Mouse (Mus musculus): ENCODE measurements around the gene Olfr1033. TPM values are rescaled to one million over a fixed set of nuclear protein-coding genes. Genes with fewer than 3 reads are reported as not detected.
"Not testable (repeated sequence)": the region's sequence is repeated elsewhere in the genome, so short reads cannot be mapped to it uniquely, and the experiment has no call there.

Gene Olfr1033
- polyA plus RNA-seq (2014; fragmentation: Nextera tagmentation; extraction: Ambion mirVana): not detected in 2 replicates

DNA sequence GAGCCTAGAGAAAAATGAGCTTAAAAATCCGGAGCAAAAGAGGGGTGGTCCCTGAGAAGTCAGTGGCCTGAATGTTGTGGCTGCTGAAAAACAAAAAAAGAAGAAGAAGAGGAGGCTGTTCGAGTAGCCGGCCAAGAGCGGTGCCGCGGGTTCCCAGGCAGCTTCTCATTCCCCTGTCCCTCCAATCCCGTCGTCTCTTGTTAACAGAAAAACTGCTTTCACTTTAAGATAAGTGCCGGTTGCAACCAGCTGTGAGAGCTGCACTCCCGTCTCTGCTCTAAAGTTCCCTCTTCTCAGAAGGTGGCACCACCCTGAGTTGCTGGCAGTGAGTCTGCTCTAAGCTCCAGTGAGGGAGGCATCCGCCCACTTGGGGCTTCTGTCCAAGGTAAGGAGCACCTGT lies at the start of gene Olfr1033:
Gene Olfr1033, plus strand, starts transcription at position 228 of the 400 bp plus-strand sequence.
- not testable (repeated sequence) for H3K9ac ChIP-seq (ENCODE audit: low read length); H3K9me3 ChIP-seq (ENCODE audit: control insufficient read depth, low read length); H3K4me3 ChIP-seq (ENCODE audit: low read depth, low read length); ATAC-seq (ENCODE audit: insufficient read depth, low FRiP score, low TSS enrichment); H3K36me3 ChIP-seq (ENCODE audit: control insufficient read depth, insufficient read depth, low read length); H3K27me3 ChIP-seq (ENCODE audit: control insufficient read depth, insufficient read depth, low read length); H3K27ac ChIP-seq (ENCODE audit: low read depth, low read length); H3K4me1 ChIP-seq (ENCODE audit: control insufficient read depth, insufficient read depth, low read length); DNase-seq (ENCODE audit: low spot score)
- H3K4me2 ChIP-seq (ENCODE audit: low read depth): 0 out of 2 replicates have a peak within 1 kb of the TSS, but pooled peaks have one; percentile 3
- WGBS: 7% methylated on average over 10 of the region's 11 CpGs

DNA sequence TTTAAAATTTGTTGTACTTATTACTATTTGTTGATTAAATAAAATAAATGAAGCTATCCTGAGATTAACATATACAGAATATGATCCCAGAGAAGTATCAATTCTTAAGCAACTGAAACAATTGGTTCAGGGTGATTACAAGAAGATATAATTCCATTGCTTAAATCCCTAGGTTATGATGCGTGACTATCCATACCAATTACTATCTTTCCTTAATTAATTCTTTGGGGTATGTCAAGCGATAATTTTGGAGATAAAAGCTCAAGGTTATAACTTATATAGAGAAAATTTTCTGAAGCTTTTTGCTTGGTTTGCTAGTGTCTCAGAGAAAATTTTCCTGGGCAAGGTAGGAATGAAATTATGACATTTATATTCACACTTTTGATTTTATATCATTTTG lies 46.8 kb upstream of the Olfr1033 start, which contains the start of gene Olfr1029:
Gene Olfr1029, plus strand, starts transcription at position 301 of the 400 bp plus-strand sequence.
- Histone ChIP-seq H3K9ac (ENCODE audit: low read length) (no peak within 1 kb of the TSS), H3K4me1 (ENCODE audit: control insufficient read depth, insufficient read depth, low read length) (no peaks in the 10 kb centered on the region), H3K4me3 (ENCODE audit: low read depth, low read length) (no peak within 1 kb of the TSS), H3K9me3 (ENCODE audit: control insufficient read depth, low read length) (no peaks in the 10 kb centered on the region), H3K27me3 (ENCODE audit: control insufficient read depth, insufficient read depth, low read length) (no peaks in the 10 kb centered on the region), H3K36me3 (ENCODE audit: control insufficient read depth, insufficient read depth, low read length) (no peaks in the 10 kb centered on the region), H3K4me2 (ENCODE audit: low read depth) (no peak within 1 kb of the TSS), H3K27ac (ENCODE audit: low read depth, low read length) (no peak within 1 kb of the TSS)
- DNase-seq (ENCODE audit: low spot score) (no peak), ATAC-seq (ENCODE audit: insufficient read depth, low FRiP score, low TSS enrichment) (no peak)
- 86% methylated on average over 2 of the region's 2 CpGs for WGBS

DNA sequence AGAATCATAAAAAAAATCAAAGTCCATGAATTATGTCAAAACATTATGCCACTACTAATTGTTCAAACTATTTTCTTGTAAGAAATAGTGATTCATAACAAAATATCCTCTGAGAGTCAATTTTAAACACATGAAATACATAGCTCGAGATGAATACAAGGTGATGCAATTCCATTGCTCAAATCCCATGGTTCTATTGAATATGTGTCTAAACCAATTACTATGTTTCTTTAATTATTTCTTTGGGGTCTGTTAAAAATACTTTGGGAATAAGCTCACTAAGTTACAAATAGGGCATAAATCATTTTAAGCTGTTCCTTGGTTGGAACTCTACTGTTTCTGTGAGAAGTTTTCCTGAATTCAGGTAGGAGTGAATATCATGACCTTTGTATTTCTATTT lies 41.5 kb upstream of the Olfr1033 start, which contains the start of gene Olfr1030:
Gene Olfr1030, plus strand, starts transcription at position 301 of the 400 bp plus-strand sequence.
- no peak within 1 kb of the TSS for H3K4me2 ChIP-seq (ENCODE audit: low read depth)
- no peak for DNase-seq (ENCODE audit: low spot score)
- WGBS: 75% methylated on average over 1 of the region's 1 CpGs
- H3K9ac ChIP-seq (ENCODE audit: low read length): no peak within 1 kb of the TSS
- H3K9me3 ChIP-seq (ENCODE audit: control insufficient read depth, low read length): no peaks in the 10 kb centered on the region
- H3K4me1 ChIP-seq (ENCODE audit: control insufficient read depth, insufficient read depth, low read length): no peaks in the 10 kb centered on the region
- no peak within 1 kb of the TSS for H3K27ac ChIP-seq (ENCODE audit: low read depth, low read length)
- ATAC-seq (ENCODE audit: insufficient read depth, low FRiP score, low TSS enrichment): no peak
- H3K4me3 ChIP-seq (ENCODE audit: low read depth, low read length): no peak within 1 kb of the TSS
- no peaks in the 10 kb centered on the region for H3K27me3 ChIP-seq (ENCODE audit: control insufficient read depth, insufficient read depth, low read length)
- no peaks in the 10 kb centered on the region for H3K36me3 ChIP-seq (ENCODE audit: control insufficient read depth, insufficient read depth, low read length)

DNA sequence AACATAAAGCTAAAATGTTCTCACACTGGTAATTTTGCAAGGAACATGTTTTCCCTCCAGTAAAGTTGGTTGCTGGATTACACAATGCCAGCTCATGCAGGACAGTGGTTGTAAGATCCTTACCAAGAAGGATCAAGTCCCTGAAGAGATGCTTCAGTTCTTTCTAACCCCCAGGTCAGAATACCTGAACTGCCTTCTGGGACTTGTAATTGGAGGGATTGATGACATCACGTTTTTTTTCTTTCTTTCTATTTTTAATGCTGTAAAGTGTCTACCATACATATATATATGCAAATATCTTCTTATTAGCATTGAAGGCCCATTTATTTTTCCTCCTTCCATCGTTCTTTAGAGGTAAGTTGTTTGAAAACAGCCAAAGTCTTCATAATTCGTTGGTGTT lies 30.4 kb upstream of the Olfr1033 start, which contains the start of gene Olfr1031:
Gene Olfr1031, plus strand, starts transcription at position 301 of the 400 bp plus-strand sequence.
- Histone ChIP-seq H3K27ac (ENCODE audit: low read depth, low read length) (no peak within 1 kb of the TSS), H3K27me3 (ENCODE audit: control insufficient read depth, insufficient read depth, low read length) (no peaks in the 10 kb centered on the region), H3K4me2 (ENCODE audit: low read depth) (no peak within 1 kb of the TSS), H3K36me3 (ENCODE audit: control insufficient read depth, insufficient read depth, low read length) (no peaks in the 10 kb centered on the region), H3K4me3 (ENCODE audit: low read depth, low read length) (no peak within 1 kb of the TSS), H3K4me1 (ENCODE audit: control insufficient read depth, insufficient read depth, low read length) (no peaks in the 10 kb centered on the region), H3K9ac (ENCODE audit: low read length) (no peak within 1 kb of the TSS), H3K9me3 (ENCODE audit: control insufficient read depth, low read length) (no peaks in the 10 kb centered on the region)
- DNase-seq (ENCODE audit: low spot score) (no peak), ATAC-seq (ENCODE audit: insufficient read depth, low FRiP score, low TSS enrichment) (no peak)
- WGBS: 70% methylated on average over 3 of the region's 3 CpGs

DNA sequence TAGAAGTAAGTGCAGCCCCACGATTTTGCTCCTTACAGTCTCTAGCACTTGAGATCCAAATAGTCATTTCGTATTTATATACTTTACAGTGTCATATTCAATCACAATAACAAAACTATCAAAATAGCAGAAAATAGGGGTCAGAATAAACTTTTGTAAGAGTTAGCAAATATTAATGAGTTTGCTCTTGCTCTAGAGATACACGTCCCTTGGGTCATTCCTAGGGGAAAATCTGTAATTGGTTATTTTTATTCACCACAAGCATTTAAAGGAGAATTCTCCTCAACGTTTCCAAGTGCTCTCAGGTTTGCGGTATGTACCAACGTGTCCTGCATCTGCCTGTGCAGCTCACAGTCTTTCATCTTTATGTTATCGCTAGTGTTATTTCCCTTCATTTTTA lies 15.2 kb upstream of the Olfr1033 start, which contains the start of gene Olfr1032:
Gene Olfr1032, plus strand, starts transcription at position 301 of the 400 bp plus-strand sequence.
- H3K4me2 ChIP-seq (ENCODE audit: low read depth): no peak within 1 kb of the TSS
- DNase-seq (ENCODE audit: low spot score): no peak
- H3K4me3 ChIP-seq (ENCODE audit: low read depth, low read length): no peak within 1 kb of the TSS
- H3K27me3 ChIP-seq (ENCODE audit: control insufficient read depth, insufficient read depth, low read length): no peaks in the 10 kb centered on the region
- no peak within 1 kb of the TSS for H3K9ac ChIP-seq (ENCODE audit: low read length)
- 91% methylated on average over 7 of the region's 7 CpGs for WGBS
- H3K9me3 ChIP-seq (ENCODE audit: control insufficient read depth, low read length): no peaks in the 10 kb centered on the region
- no peak for ATAC-seq (ENCODE audit: insufficient read depth, low FRiP score, low TSS enrichment)
- H3K27ac ChIP-seq (ENCODE audit: low read depth, low read length): no peak within 1 kb of the TSS
- no peaks in the 10 kb centered on the region for H3K36me3 ChIP-seq (ENCODE audit: control insufficient read depth, insufficient read depth, low read length)
- no peaks in the 10 kb centered on the region for H3K4me1 ChIP-seq (ENCODE audit: control insufficient read depth, insufficient read depth, low read length)

DNA sequence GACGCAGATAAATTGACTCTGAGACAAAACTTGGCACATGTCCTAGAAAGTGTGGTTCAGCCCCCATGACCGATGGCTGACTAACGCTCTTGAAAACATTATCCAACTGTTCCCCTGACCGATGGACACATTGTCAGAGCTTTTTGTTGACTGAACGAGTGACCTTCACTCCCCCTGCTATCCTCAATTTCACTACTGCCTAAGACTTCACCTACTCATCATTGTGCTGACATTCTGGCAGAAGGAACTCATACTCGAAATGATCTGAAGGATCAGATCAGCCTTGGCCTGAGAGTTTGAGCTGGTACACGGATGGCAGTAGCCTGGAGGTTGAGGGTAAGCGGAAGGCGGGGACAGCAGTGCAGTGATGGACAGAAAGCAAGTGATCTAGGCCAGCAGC lies 1.1 kb downstream of the Olfr1033 start:
- H3K4me1 ChIP-seq (ENCODE audit: control insufficient read depth, insufficient read depth, low read length); DNase-seq (ENCODE audit: low spot score); H3K36me3 ChIP-seq (ENCODE audit: control insufficient read depth, insufficient read depth, low read length); ATAC-seq (ENCODE audit: insufficient read depth, low FRiP score, low TSS enrichment); H3K27ac ChIP-seq (ENCODE audit: low read depth, low read length); H3K9ac ChIP-seq (ENCODE audit: low read length); H3K4me2 ChIP-seq (ENCODE audit: low read depth); H3K9me3 ChIP-seq (ENCODE audit: control insufficient read depth, low read length); H3K27me3 ChIP-seq (ENCODE audit: control insufficient read depth, insufficient read depth, low read length); H3K4me3 ChIP-seq (ENCODE audit: low read depth, low read length): not testable (repeated sequence)
- WGBS: 92% methylated on average over 2 of the region's 9 CpGs

DNA sequence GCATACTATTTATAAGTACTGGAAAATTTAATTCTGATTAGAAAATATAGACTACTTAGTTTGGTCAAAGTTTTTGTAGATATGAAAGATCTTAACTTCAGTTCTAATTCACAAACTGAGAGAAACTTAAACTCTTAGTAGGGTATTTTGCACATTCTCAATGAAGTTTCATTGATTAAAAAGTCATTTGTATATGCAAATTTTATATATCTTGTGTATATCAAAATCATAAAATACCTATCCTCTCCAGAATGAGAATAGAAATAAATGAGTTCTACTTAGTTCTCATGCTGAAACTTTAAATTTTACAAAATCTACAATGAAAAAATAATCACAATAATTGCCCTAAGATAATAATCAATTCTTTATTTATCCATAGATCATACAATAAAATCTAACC lies 25.1 kb downstream of the Olfr1033 start, which contains the start of gene Olfr1034:
Gene Olfr1034, plus strand, starts transcription at position 301 of the 400 bp plus-strand sequence.
- Histone ChIP-seq H3K4me2 (ENCODE audit: low read depth) (no peak within 1 kb of the TSS), H3K9me3 (ENCODE audit: control insufficient read depth, low read length) (no peaks in the 10 kb centered on the region), H3K27me3 (ENCODE audit: control insufficient read depth, insufficient read depth, low read length) (no peaks in the 10 kb centered on the region), H3K4me1 (ENCODE audit: control insufficient read depth, insufficient read depth, low read length) (no peaks in the 10 kb centered on the region), H3K27ac (ENCODE audit: low read depth, low read length) (no peak within 1 kb of the TSS), H3K4me3 (ENCODE audit: low read depth, low read length) (no peak within 1 kb of the TSS), H3K36me3 (ENCODE audit: control insufficient read depth, insufficient read depth, low read length) (no peaks in the 10 kb centered on the region), H3K9ac (ENCODE audit: low read length) (no peak within 1 kb of the TSS)
- ATAC-seq (ENCODE audit: insufficient read depth, low FRiP score, low TSS enrichment): no peak
- DNase-seq (ENCODE audit: low spot score): no peak

DNA sequence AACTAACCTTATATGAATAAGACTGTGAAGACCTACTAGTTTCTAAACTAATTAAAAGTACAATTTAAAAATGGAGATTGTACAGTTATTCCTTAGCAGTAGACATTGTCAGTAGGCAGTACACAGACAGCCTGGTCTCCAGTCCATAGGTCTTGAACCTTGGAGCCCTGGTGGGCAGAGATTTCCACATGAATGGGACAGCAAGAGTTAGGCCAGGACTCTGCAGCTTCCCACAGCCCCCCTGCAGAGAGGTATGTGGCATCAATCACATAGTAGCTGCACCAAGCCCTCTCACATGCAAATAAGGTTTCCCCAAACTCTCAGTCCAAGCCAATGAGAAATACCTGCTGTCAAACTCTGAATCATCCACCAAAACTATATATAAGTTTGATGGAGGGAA lies 30.3 kb downstream of the Olfr1033 start:
- not testable (repeated sequence) for H3K27ac ChIP-seq (ENCODE audit: low read depth, low read length); H3K9ac ChIP-seq (ENCODE audit: low read length); H3K9me3 ChIP-seq (ENCODE audit: control insufficient read depth, low read length); H3K36me3 ChIP-seq (ENCODE audit: control insufficient read depth, insufficient read depth, low read length); H3K4me1 ChIP-seq (ENCODE audit: control insufficient read depth, insufficient read depth, low read length); H3K4me3 ChIP-seq (ENCODE audit: low read depth, low read length); H3K4me2 ChIP-seq (ENCODE audit: low read depth); H3K27me3 ChIP-seq (ENCODE audit: control insufficient read depth, insufficient read depth, low read length)
- peak; percentile 22 for DNase-seq (ENCODE audit: low spot score)
- ATAC-seq (ENCODE audit: insufficient read depth, low FRiP score, low TSS enrichment): peak; percentile 42; the same call in 1 of the 2 replicates

DNA sequence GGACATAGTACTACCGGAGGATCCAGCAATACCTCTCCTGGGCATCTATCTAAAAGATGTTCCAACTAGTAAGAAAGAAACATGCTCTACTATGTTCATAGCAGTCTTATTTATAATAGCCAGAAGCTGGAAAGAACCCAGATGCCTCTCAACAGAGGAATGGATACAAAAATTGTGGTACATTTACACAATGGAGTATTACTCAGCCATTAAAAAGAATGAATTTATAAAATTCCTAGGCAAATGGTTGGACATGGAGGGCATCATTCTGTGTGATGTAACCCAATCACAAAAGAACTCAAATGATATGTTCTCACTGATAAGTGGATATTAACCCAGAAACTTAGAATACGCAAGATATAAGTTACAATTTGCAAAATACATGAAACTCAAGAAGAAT lies 43.3 kb downstream of the Olfr1033 start:
- H3K27ac ChIP-seq (ENCODE audit: low read depth, low read length); H3K9me3 ChIP-seq (ENCODE audit: control insufficient read depth, low read length); DNase-seq (ENCODE audit: low spot score); H3K36me3 ChIP-seq (ENCODE audit: control insufficient read depth, insufficient read depth, low read length); H3K4me1 ChIP-seq (ENCODE audit: control insufficient read depth, insufficient read depth, low read length); H3K27me3 ChIP-seq (ENCODE audit: control insufficient read depth, insufficient read depth, low read length); H3K4me2 ChIP-seq (ENCODE audit: low read depth); ATAC-seq (ENCODE audit: insufficient read depth, low FRiP score, low TSS enrichment); H3K9ac ChIP-seq (ENCODE audit: low read length); H3K4me3 ChIP-seq (ENCODE audit: low read depth, low read length): not testable (repeated sequence)
- 92% methylated on average over 2 of the region's 2 CpGs for WGBS

Measured in neural tube, embryonic 11.5 days (tissue).